Mouse (Mus musculus): ENCODE data around the gene Ezr. TPM values are rescaled to one million over a fixed set of nuclear protein-coding genes. Genes with fewer than 3 reads are reported as not detected.

The Ezr gene
- polyA plus RNA-seq (2012; rRNA removed), result 165 and 220 TPM in 2 replicates

DNA sequence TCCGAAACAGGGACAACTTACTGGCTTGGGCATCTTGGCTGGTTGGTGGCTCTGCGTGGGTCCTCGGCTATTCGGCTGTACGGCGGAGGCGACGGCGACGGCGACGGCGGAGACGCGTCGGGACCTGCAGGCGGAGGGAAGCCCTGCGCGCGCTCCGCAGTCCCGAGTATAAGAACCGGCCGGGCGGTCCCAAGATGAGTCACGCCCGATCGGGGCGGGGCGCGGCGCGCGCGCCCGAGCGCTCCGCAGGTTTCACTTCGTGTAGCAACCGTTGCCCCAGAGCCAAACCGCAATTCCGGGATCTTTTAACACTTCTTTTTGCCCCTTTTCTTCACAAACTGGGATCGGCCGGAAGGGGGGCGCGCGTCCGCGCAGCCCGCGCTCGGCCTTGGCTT lies at the start of gene Ezr:
TSS of gene Ezr (minus strand) at position 174 of the 395 bp plus-strand sequence.

Other genes starting within 250 kb of the Ezr start
- 7.6 and 8.9 TPM in 2 replicates for gene Dynlt1c, start 181.1 kb downstream of the Ezr start, polyA plus RNA-seq (2012; rRNA removed)
- 49.6 and 57.8 TPM in 2 replicates for gene Dynlt1f, start 126.9 kb downstream of the Ezr start, polyA plus RNA-seq (2012; rRNA removed)
- gene Sytl3, start 123.7 kb downstream of the Ezr start, polyA plus RNA-seq (2012; rRNA removed), result 0.21 and 0.34 TPM in 2 replicates
- gene Rsph3b, start 165.9 kb upstream of the Ezr start, polyA plus RNA-seq (2012; rRNA removed), result 36.1 TPM in 2 replicates
- gene Tagap1, start 178.4 kb upstream of the Ezr start, polyA plus RNA-seq (2012; rRNA removed), result 12.0 and 12.4 TPM in 2 replicates
- 66.8 and 86.6 TPM in 2 replicates for gene Rnaset2b, start 187.8 kb upstream of the Ezr start, polyA plus RNA-seq (2012; rRNA removed)
- gene Gm49721, start 196.1 kb upstream of the Ezr start, polyA plus RNA-seq (2012; rRNA removed), result 5.7 and 9.2 TPM in 2 replicates
- gene Gm1604a, start 242.8 kb upstream of the Ezr start, polyA plus RNA-seq (2012; rRNA removed), result not detected in 2 replicates

Measured in colon, adult 2 months (tissue).